Mouse (Mus musculus) retina, postnatal 7 days (tissue): ENCODE measurements around the gene Cbx4.
A peak's percentile ranks its signal among the peaks of the same experiment; 100 is the strongest.

Source experiments
- DNase-seq: peaks from one replicate; pipeline ENCODE4 v3.0.0-alpha.2; 2012; ENCODE audit warnings: low read depth, low spot score

Gene Cbx4

GRCm38 (mm10) chr11:119056301-119057211, 29.5 kb downstream of the Cbx4 start:
- DNase-seq: no peak

- DNase-seq: no peak
Measured at GRCm38 (mm10) chr11:119055571-119056131, 30.4 kb downstream of the Cbx4 start.

GRCm38 (mm10) chr11:119054351-119055345, 31.4 kb downstream of the Cbx4 start:
- no peak for DNase-seq

GRCm38 (mm10) chr11:119053738-119054350, 32.2 kb downstream of the Cbx4 start:
- DNase-seq: no peak

GRCm38 (mm10) chr11:119053257-119053670, 32.8 kb downstream of the Cbx4 start:
- peak; percentile 66 for DNase-seq

GRCm38 (mm10) chr11:119052661-119053256, 33.3 kb downstream of the Cbx4 start:
- no peak for DNase-seq

- DNase-seq: no peak
Measured at GRCm38 (mm10) chr11:119051927-119052660, 33.9 kb downstream of the Cbx4 start.

GRCm38 (mm10) chr11:119051426-119051825, 34.6 kb downstream of the Cbx4 start:
- no peak for DNase-seq

- DNase-seq: no peak
Measured at GRCm38 (mm10) chr11:119050361-119050760, 35.7 kb downstream of the Cbx4 start.

GRCm38 (mm10) chr11:119048133-119048510, 37.9 kb downstream of the Cbx4 start:
- DNase-seq: no peak

GRCm38 (mm10) chr11:119047261-119048132, 38.5 kb downstream of the Cbx4 start:
- DNase-seq: no peak

GRCm38 (mm10) chr11:119046601-119047245, 39.3 kb downstream of the Cbx4 start:
- DNase-seq: no peak

- no peak for DNase-seq
Measured at GRCm38 (mm10) chr11:119044551-119045337, 41.3 kb downstream of the Cbx4 start.

- DNase-seq: no peak
Measured at GRCm38 (mm10) chr11:119043761-119044550, 42.1 kb downstream of the Cbx4 start.

- no peak for DNase-seq
Measured at GRCm38 (mm10) chr11:119043273-119043540, 42.8 kb downstream of the Cbx4 start.

- DNase-seq: no peak
Measured at GRCm38 (mm10) chr11:119042466-119043272, 43.4 kb downstream of the Cbx4 start.
